Mouse (Mus musculus): ENCODE results near the gene Slit1. TPM values are rescaled to one million over a fixed set of nuclear protein-coding genes. Genes with fewer than 3 reads are reported as not detected.

Slit1 gene
- polyA plus RNA-seq, 1 experiment from 2014 or later, result 0.05 TPM

DNA sequence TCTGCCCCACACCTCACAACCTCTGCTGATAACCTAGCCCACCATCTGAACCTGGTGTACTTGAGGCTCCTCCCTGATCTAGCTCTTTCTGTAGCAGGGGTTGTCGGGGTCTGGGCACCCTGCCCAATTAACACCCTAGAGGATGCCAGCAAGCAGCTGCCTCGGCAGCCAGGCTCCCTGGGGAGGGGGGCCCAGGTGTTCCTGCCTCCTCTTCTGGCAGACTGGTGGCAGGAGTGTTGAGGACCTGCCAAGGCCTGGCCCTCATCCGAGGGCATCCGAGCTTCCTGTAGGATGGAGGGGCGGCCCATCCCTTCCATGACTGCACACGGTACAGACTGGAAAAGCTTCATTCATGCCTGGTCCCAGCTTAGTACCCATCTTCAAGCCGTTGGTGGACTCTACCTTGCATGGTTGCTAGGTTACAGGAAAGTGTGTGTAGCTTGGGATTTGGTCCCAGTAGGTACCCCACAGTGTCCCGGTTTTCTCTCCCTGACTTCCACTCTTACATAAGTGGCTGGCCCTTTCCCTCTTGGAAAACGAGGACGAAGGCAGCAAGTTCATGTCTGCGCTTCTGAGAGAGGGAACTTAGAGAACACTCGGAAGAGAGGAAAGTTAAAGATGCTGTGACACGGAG, 57.9 kb downstream of the Slit1 start:
- ATAC-seq (ENCODE audit: insufficient read depth), result no peak
- Histone ChIP-seq H3K9ac (no peak overlapping the region), H3K4me3 (replicated peaks) (no peak overlapping the region), H3K36me3 (replicated peaks) (no peaks in the 10 kb centered on the region), H3K9me3 (replicated peaks) (no peaks in the 10 kb centered on the region), H3K27ac (replicated peaks) (no peak overlapping the region), H3K4me1 (replicated peaks) (no peaks in the 10 kb centered on the region), H3K4me2 (no peak overlapping the region), H3K27me3 (0 out of 2 replicates have a peak, but pooled peaks cover 3% of the 10 kb centered on the region)
- 63% methylated on average over 13 of the region's 13 CpGs for WGBS (ENCODE audit: insufficient replicate concordance)

- no peaks in the 10 kb centered on the region for H3K4me1 ChIP-seq (replicated peaks)
- WGBS (ENCODE audit: insufficient replicate concordance), result 60% methylated on average over 1 of the region's 1 CpGs
- ATAC-seq (ENCODE audit: insufficient read depth), result no peak
These were observed 58.6 kb downstream of the Slit1 start for GRCm38 (mm10) chr19:41684874-41685273.

GRCm38 (mm10) chr19:41683951-41684350, 59.5 kb downstream of the Slit1 start:
- 70% methylated on average over 1 of the region's 1 CpGs for WGBS (ENCODE audit: insufficient replicate concordance)
- ATAC-seq (ENCODE audit: insufficient read depth), result no peak
- Histone ChIP-seq H3K9ac (no peak overlapping the region), H3K4me3 (replicated peaks) (no peak overlapping the region), H3K4me2 (no peak overlapping the region), H3K9me3 (replicated peaks) (no peaks in the 10 kb centered on the region), H3K36me3 (replicated peaks) (no peaks in the 10 kb centered on the region), H3K27me3 (peaks cover 6% of the 10 kb centered on the region; the same call in 1 of the 2 replicates), H3K27ac (replicated peaks) (no peak overlapping the region), H3K4me1 (replicated peaks) (no peaks in the 10 kb centered on the region)

More at GRCm38 (mm10) chr19:41684874-41685273, 58.6 kb downstream of the Slit1 start:
- Histone ChIP-seq H3K9ac (no peak overlapping the region), H3K27me3 (0 out of 2 replicates have a peak, but pooled peaks cover 3% of the 10 kb centered on the region), H3K36me3 (replicated peaks) (no peaks in the 10 kb centered on the region), H3K9me3 (replicated peaks) (no peaks in the 10 kb centered on the region), H3K4me2 (no peak overlapping the region), H3K4me3 (replicated peaks) (no peak overlapping the region), H3K27ac (replicated peaks) (no peak overlapping the region)

- H3K9ac ChIP-seq, result no peak overlapping the region
- H3K27me3 ChIP-seq, result peaks cover 16% of the 10 kb centered on the region
- no peaks in the 10 kb centered on the region for H3K9me3 ChIP-seq (replicated peaks)
- no peaks in the 10 kb centered on the region for H3K36me3 ChIP-seq (replicated peaks)
- no peak overlapping the region for H3K4me3 ChIP-seq (replicated peaks)
- no peaks in the 10 kb centered on the region for H3K4me1 ChIP-seq (replicated peaks)
- no peak overlapping the region for H3K27ac ChIP-seq (replicated peaks)
- no peak overlapping the region for H3K4me2 ChIP-seq
- WGBS (ENCODE audit: insufficient replicate concordance), result 83% methylated on average over 1 of the region's 1 CpGs
- no peak for ATAC-seq (ENCODE audit: insufficient read depth)
These were observed 63.2 kb downstream of the Slit1 start for GRCm38 (mm10) chr19:41680267-41680666.

DNA sequence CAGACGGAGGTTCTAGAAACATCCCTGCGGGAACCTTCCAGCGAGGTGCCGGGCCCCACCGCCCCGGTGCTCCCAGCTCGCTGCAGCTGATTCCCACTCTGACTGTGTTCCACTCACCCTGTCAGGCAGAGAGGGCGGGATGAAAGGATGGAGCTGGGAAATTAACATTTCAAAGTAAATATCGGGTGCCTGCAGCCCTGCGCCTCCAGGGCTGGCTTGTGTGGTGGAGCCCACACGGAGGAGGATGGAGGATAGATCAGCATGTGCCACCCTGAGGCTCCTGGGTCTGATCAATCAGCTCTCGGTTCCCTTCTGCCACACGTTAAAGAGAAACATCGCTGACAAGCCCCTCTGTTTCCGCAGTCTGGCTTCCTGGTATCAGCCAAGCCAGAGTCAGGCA, 64.4 kb downstream of the Slit1 start:
- Histone ChIP-seq H3K4me2 (no peak overlapping the region), H3K4me3 (replicated peaks) (no peak overlapping the region), H3K27me3 (peaks cover 13% of the 10 kb centered on the region), H3K27ac (replicated peaks) (no peak overlapping the region), H3K4me1 (replicated peaks) (no peaks in the 10 kb centered on the region), H3K9ac (no peak overlapping the region), H3K36me3 (replicated peaks) (no peaks in the 10 kb centered on the region), H3K9me3 (replicated peaks) (no peaks in the 10 kb centered on the region)
- 41% methylated on average over 15 of the region's 15 CpGs for WGBS (ENCODE audit: insufficient replicate concordance)
- ATAC-seq (ENCODE audit: insufficient read depth), result no peak

- no peak overlapping the region for H3K4me2 ChIP-seq
- peak; percentile 25; the same call in 1 of the 2 replicates for ATAC-seq (ENCODE audit: insufficient read depth)
- no peak overlapping the region for H3K4me3 ChIP-seq (replicated peaks)
- H3K9me3 ChIP-seq (replicated peaks), result no peaks in the 10 kb centered on the region
- no peaks in the 10 kb centered on the region for H3K36me3 ChIP-seq (replicated peaks)
- H3K9ac ChIP-seq, result no peak overlapping the region
- H3K27me3 ChIP-seq, result peaks cover 13% of the 10 kb centered on the region
- no peaks in the 10 kb centered on the region for H3K4me1 ChIP-seq (replicated peaks)
- no peak overlapping the region for H3K27ac ChIP-seq (replicated peaks)
- 6% methylated on average over 4 of the region's 4 CpGs for WGBS (ENCODE audit: insufficient replicate concordance)
These were observed 65.9 kb downstream of the Slit1 start for GRCm38 (mm10) chr19:41677575-41677974.

GRCm38 (mm10) chr19:41675583-41675982, 67.9 kb downstream of the Slit1 start:
- no peak for ATAC-seq (ENCODE audit: insufficient read depth)
- Histone ChIP-seq H3K4me2 (no peak overlapping the region), H3K36me3 (replicated peaks) (no peaks in the 10 kb centered on the region), H3K27me3 (peaks cover 13% of the 10 kb centered on the region), H3K9ac (no peak overlapping the region), H3K4me3 (replicated peaks) (no peak overlapping the region), H3K27ac (replicated peaks) (no peak overlapping the region), H3K4me1 (replicated peaks) (no peaks in the 10 kb centered on the region), H3K9me3 (replicated peaks) (no peaks in the 10 kb centered on the region)
- WGBS (ENCODE audit: insufficient replicate concordance), result 65% methylated on average over 8 of the region's 8 CpGs

GRCm38 (mm10) chr19:41674366-41674765, 69.1 kb downstream of the Slit1 start:
- Histone ChIP-seq H3K27ac (replicated peaks) (no peak overlapping the region), H3K4me3 (replicated peaks) (no peak overlapping the region), H3K27me3 (peaks cover 13% of the 10 kb centered on the region), H3K9me3 (replicated peaks) (no peaks in the 10 kb centered on the region), H3K36me3 (replicated peaks) (no peaks in the 10 kb centered on the region), H3K4me2 (no peak overlapping the region), H3K9ac (no peak overlapping the region), H3K4me1 (replicated peaks) (no peaks in the 10 kb centered on the region)
- ATAC-seq (ENCODE audit: insufficient read depth), result no peak
- WGBS (ENCODE audit: insufficient replicate concordance), result 49% methylated on average over 4 of the region's 4 CpGs

GRCm38 (mm10) chr19:41672836-41673235, 70.6 kb downstream of the Slit1 start:
- no peak overlapping the region for H3K4me2 ChIP-seq
- H3K9ac ChIP-seq, result no peak overlapping the region
- H3K4me1 ChIP-seq (replicated peaks), result no peaks in the 10 kb centered on the region
- H3K4me3 ChIP-seq (replicated peaks), result no peak overlapping the region
- H3K36me3 ChIP-seq (replicated peaks), result no peaks in the 10 kb centered on the region
- peaks cover 8% of the 10 kb centered on the region for H3K27me3 ChIP-seq
- ATAC-seq (ENCODE audit: insufficient read depth), result no peak
- WGBS (ENCODE audit: insufficient replicate concordance), result 37% methylated on average over 4 of the region's 4 CpGs
- H3K9me3 ChIP-seq (replicated peaks), result no peaks in the 10 kb centered on the region
- H3K27ac ChIP-seq (replicated peaks), result no peak overlapping the region

DNA sequence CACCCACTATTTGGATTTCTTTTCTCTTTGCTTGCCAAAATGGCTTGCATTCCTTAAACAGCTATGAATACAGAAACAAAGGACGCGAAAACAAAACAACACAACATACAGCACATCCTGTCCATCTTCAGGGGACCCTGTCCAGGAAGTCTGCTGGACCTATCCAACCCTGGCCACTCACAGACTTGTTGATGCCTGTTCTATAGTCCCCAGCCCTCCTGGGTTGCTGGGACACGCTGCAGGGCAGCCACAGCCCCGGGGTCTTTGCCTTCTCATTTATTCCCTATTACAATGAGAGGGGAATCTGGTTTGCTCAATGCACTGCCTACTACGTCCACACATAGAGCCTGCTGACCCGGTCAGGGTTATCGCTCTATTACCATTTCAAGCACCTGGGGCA, 72.5 kb downstream of the Slit1 start:
- H3K4me1 ChIP-seq (replicated peaks), result no peaks in the 10 kb centered on the region
- no peaks in the 10 kb centered on the region for H3K9me3 ChIP-seq (replicated peaks)
- H3K27me3 ChIP-seq, result peaks cover 12% of the 10 kb centered on the region
- no peak overlapping the region for H3K4me2 ChIP-seq
- H3K36me3 ChIP-seq (replicated peaks), result no peaks in the 10 kb centered on the region
- no peak for ATAC-seq (ENCODE audit: insufficient read depth)
- 54% methylated on average over 7 of the region's 7 CpGs for WGBS (ENCODE audit: insufficient replicate concordance)
- no peak overlapping the region for H3K27ac ChIP-seq (replicated peaks)
- H3K9ac ChIP-seq, result no peak overlapping the region
- no peak overlapping the region for H3K4me3 ChIP-seq (replicated peaks)

DNA sequence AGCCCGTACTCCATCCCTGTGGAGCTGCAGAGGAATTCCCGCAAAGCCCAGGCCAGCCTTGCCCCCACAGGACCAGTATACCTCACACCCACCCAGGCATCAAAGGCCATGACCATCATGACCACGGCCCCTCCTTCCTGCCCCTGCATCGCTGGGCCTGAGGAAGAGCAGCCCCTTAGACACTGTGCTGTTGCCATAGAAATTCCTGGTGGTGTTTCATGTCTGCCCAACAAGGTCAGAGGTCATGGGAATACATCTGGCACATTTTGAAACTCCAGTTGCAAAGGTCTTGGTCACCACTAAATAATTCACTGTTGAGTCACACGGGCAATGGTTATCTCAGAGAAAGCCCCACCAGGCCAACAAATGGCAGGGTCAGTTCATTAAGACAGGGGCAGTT, 73.0 kb downstream of the Slit1 start:
- no peak for ATAC-seq (ENCODE audit: insufficient read depth)
- Histone ChIP-seq H3K9ac (no peak overlapping the region), H3K4me1 (replicated peaks) (no peaks in the 10 kb centered on the region), H3K9me3 (replicated peaks) (no peaks in the 10 kb centered on the region), H3K4me2 (no peak overlapping the region), H3K27me3 (peaks cover 16% of the 10 kb centered on the region), H3K4me3 (replicated peaks) (no peak overlapping the region), H3K27ac (replicated peaks) (no peak overlapping the region), H3K36me3 (replicated peaks) (no peaks in the 10 kb centered on the region)
- 34% methylated on average over 5 of the region's 5 CpGs for WGBS (ENCODE audit: insufficient replicate concordance)

Data from liver, embryonic 15.5 days (tissue).